Mouse (Mus musculus) layer of hippocampus, postnatal 14 days (tissue): ENCODE results near the gene Cirbp. TPM values are rescaled to one million over a fixed set of nuclear protein-coding genes. Genes with fewer than 3 reads are reported as not detected.

Experiments used
- DNase-seq, 2 experiments: peaks; one replicate each; pipeline ENCODE4 v3.0.0; 2021 to 2022; ENCODE audit warnings: low spot score in 2 of 2, mixed read lengths in 1 of 2
- long read RNA-seq, 2 experiments: library from polyadenylated mRNA; stranded (forward); transcript quantifications; one replicate each; pipeline ENCODE4 v2.0.0; 2021
- total RNA-seq, 2 experiments: library from RNA; stranded (reverse); gene quantifications; 2 replicates each; pipeline ENCODE4 v1.2.3; 2021

Gene Cirbp
- total RNA-seq, result 100 to 1,000 TPM in 1 of 2 experiments, 10 to 100 TPM in 1; 93.5 to 126 TPM
- long read RNA-seq, experiment 1, transcript Cirbp-202 (7 exons, 1,321 nt), result major isoform, 158 of 193 reads
- long read RNA-seq, experiment 1, partial matches to known transcripts, result 21 of 193 reads
- long read RNA-seq, experiment 1, other reads (novel, unspliced or antisense), result 10 of 193 reads
- long read RNA-seq, experiment 2, transcript Cirbp-204 (6 exons, 912 nt), result minor isoform, 6 of 222 reads
- long read RNA-seq, experiment 2, transcript Cirbp-202 (7 exons, 1,321 nt), result major isoform, 158 of 222 reads
- long read RNA-seq, experiment 2, partial matches to known transcripts, result 5 of 222 reads
- long read RNA-seq, experiment 2, other reads (novel, unspliced or antisense), result 51 of 222 reads

DNA sequence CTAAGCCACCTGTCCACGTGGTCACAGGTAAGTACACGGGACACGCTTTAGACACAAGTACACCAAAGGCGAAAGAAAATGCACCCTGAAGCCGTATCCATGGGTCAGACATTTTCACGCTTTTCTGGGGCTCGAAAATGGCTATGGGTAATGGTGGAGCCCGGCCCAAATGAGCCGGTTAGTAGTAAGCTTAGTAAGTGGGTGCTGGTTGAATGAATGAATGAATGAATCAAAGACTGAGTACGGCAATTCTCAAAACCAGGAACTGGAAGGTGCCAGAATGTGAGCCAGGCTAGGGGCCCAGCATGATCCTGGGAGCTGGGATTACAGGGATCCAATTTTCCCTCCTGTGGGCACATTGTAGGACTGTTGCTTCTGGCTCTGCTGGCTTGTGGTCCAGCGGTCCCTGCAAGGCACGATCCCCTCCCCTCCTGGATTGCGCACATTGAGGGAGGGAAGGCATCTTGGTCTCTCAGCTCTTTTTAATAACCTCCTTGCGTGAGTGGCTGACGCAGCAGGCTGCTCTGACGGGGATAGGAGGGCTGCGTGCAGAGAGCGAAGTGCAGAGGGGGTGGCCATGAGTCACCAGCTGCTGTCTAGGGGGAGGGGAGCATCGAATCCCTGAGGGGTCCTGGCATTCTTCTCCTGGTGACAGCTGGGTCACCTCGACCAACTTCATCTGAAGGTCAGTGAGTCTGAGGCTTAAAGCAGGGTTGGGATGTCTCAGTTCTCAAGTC, at the start of gene Cirbp:
Gene Cirbp (plus strand): TSS at position 594 of the 737 bp plus-strand sequence.
- no peak for DNase-seq

DNA sequence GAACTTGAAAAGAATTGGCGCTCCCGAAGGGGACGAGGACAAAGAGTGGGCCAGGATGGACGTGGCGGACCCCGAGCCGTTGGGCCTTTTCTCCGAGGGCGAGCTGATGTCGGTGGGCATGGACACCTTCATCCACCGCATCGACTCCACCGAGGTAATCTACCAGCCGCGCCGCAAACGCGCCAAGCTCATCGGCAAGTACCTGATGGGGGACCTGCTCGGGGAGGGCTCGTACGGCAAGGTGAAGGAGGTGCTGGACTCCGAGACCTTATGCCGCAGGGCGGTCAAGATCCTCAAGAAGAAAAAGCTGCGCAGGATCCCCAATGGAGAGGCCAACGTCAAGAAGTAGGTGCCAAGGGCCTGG, 49.2 kb upstream of the Cirbp start:
- DNase-seq, result no peak

DNA sequence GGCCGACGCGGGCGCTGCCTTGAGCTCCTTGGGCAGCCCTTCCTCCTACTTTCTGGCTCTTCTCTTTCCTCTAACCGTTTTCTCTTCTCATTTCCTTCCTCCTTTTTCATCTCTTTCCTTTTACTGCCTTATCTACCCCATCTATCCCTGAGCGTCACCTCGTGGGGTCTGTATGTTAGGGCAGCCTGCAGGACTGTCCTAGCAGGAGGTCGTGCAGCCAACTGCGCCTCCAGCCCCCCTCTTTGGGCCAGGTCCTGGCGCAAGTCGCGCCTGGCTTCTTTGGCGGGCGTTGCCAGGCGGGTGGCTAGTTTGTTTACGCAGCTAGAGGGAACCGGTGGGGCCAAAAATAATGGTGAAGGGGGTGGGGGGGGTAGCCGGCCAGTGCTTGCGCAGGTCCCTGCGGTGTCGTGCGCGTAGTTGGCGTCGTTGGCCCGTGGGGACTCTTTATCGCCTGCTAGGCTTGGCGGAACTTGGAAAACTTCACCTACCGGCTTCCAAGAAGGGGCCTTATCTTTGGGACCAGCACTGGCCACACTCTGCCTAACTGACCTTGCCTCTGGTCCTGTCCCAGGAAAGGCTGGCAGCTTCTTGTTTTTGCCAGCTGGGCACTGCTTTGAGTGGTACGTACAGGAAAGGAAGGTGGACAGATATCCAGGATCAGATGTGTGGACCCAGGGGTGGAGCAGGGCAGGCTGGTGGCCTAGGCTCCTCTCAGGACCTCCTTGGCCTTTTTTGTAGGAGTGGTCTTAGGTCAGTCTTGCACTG, 48.7 kb upstream of the Cirbp start:
- no peak for DNase-seq

DNA sequence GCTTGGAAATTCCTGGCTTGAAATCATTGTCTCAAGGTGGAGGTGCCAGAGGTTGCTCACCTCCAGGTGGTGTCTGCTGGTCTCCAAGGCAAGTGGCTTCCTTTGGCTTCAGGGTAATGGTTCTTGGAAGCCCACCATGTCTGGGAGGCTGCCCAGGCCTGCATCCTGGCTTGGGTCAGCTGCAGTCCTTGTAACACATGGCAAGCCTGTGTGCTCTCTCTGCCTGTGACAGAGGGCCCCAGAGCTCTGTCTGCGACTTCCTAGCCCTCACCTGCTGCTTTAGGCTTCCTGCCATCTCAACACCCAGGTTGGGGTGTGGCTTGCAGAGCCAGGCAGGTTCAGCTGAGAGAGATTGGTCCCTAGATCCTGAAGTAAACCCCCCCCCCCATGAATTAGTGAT, 48.0 kb upstream of the Cirbp start:
- DNase-seq, result no peak

DNA sequence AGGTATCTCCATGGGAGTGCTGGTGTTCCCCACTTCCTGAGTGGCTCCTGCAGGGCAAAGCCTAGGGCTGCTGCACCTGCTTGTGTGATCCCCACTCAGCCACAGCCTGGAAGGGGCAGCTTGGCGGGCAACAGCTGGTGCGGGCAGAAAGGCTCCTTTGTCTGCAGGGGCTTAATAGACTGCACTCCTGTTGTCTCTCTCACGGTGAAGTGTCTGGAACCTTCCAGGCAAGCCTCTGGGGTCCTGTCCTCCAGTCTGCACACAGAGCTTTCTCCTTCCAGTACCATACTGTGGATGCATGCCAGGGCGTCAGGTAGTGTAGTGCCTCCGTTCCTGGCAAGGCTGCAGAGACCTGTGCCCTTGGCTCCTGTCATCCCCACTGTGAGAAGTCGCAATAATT, 47.2 kb upstream of the Cirbp start:
- DNase-seq, result no peak

DNA sequence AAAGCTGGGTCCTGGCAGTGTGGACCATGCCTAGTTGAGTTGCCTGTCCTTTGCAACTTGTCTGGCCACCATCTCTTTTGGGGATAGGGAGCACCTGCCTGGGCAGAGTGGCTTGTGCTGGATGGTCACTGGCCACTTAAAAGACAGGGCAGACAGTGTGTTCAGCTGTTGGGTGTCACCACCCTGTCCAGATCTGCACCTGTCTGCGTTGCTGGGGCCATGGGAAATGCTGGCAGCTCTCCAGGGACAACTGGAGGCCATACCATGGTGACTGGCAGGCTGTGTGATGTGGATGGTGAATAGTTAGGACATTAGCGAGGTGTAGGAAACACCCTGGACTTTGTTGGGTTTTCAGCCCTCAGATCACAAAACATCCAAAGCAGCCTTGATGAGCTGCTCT, 45.6 kb upstream of the Cirbp start:
- no peak for DNase-seq

DNA sequence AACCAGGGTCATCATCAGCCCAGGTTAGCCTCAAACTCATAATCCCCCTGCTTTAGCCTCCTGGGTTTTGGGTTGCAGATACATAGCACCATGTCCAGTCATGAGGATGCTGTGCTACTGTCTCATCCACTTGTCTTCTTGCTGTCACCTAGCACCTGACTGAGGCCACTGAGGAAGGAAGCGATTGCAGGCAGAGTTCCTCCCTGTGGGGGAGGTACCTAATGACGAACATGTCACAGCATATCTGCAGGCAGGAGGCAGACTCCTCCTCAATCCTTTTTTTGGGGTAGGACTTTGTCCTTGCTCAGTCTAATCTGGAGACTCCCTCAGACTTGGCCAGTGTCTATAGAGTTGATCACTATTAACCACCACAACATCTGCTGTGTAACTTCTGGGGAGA, 44.1 kb upstream of the Cirbp start:
- no peak for DNase-seq

DNA sequence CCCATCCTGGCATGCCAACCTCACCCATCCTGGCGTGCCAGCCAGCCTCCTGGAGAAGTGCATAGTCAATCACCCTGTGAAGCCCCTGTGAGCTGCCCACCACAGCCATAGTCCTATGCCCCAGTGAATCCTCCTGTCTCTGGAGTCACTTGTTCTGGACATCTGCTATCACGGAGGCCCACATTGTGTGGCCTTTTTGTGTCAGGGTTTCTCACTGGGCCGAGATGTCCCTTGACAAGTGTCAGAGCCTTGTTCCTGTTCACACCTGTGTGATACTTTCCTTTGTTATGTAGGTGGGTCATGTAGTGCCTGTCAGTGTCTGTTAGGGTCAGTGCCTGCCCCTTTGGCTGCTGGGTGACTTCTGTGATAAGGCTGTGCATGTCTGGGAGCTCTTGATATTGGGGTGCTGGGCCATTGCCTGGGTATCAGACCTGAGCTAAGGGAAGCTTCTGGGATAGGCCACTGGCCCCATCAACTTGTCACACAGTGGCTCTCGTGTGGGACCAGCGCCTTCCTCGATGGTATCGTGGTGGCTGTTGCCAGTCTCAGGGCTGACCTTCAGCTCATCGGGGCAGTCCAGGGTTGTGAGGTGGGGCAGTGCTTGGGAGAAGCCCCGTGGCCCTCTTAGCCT, 41.7 kb upstream of the Cirbp start:
- no peak for DNase-seq

DNA sequence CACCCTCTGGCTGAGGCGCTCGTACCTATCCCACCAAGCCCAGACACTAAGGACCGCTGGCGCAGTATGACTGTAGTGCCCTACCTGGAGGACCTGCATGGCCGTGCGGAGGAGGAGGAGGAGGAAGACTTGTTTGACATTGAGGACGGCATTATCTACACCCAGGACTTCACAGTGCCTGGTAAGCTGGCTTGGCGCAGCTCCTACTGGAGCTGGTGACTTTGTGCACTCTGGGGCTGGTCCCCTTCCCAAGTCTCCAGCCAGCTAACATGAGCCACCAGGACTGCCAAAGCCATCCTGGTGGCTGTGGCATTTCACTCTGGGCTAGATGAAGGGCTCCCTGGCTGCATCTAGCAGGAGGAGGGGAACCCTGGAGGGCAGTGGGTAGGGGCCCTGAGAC, 37.9 kb upstream of the Cirbp start:
- DNase-seq, result no peak

DNA sequence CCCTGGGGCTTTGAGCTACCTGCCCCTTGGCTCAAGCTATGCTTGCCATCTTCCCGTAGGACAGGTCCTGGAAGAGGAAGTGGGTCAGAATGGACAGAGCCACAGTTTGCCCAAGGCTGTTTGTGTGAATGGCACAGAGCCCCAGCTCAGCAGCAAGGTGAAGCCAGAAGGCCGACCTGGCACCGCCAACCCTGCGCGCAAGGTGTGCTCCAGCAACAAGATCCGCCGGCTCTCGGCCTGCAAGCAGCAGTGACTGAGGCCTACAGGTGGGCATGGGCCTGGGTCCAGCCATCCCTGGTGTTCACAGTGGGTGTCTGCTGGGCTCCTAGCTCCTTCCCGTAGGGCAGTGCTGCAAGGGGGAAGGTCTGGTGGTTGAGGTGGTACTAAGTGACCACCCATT, 35.9 kb upstream of the Cirbp start:
- no peak for DNase-seq

DNA sequence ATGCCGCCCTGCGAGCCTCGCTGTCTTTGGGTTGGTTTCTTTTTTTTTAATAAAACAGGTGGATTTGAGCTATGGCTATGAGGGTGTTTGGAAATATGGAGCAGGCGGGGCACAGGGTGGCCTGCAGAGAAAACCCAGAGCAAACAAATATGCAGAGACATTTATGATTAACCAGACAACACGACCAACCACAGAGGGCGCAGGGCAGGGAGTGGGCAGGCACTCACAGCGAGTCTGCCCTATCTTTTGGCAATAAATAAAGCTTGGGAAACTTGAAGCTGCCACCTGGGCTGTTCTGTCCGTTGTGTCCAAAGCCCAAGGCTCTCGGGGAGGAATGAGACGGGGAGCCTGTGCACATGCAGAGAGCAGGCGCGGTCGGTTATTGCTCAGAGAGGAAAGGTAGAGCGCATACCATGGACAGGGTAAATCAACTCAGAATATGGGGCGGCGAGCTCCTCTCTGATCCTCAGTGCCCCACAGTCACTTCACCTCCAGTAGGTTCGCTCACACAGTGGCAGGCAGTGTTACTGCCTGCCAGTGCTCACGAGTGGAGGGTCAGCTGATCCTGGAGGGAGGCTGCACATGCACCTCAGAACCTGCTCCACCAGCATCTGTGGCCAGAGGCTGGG, 35.3 kb upstream of the Cirbp start:
- DNase-seq, result no peak

DNA sequence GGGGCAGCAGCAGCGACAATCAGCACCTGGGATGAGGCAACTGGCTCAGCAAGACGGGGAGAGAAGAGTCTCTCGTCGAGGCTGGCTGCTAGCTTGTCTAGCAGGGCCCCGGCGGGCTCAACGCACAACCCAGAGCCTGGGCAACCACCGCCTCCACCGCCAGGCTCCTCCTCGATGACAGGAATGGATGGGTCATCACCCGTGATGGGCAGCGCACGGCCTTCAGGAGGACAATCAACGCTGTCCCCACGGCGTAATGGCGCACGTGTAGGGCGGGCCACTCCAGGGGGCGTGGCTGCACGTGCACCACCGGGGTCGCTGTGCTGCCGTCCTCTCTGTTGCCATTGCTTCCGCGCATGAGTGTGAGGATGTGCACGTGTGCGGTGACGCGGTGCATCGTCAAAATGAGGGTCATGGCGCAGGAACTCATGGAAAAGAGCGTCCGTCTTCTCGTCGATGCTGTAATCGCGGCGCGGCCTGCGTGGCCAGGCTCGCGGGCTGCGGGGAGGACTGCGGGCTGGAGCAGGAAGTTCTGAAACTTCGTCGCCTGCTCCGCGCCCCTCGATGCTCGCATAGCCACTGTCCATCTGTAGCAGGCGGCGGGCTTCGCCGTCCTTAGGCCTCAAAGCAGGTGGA, 34.4 kb upstream of the Cirbp start:
- DNase-seq, result peak; percentile 51 to 63

DNA sequence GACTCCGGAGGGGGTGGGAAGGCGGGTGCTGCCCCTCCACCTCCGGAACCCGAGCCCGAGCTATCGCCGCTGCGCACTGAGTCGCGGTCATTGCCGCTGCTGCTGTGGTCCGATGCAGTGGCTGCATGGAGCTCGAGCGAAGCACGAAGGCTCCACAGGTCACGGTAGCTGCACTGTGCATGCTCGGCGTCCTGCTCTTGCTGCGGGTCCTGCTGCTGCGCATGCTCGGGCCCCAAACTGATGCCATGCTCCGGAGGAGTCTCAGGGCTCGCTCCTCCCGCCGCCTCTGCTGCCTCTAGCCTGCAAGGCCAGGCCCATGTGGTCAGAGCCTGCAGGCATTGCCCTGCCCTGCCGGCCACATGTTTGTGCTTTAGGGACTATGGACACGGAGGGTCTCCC, 33.8 kb upstream of the Cirbp start:
- DNase-seq, result peak in 1 of 2 experiments; percentile 47

DNA sequence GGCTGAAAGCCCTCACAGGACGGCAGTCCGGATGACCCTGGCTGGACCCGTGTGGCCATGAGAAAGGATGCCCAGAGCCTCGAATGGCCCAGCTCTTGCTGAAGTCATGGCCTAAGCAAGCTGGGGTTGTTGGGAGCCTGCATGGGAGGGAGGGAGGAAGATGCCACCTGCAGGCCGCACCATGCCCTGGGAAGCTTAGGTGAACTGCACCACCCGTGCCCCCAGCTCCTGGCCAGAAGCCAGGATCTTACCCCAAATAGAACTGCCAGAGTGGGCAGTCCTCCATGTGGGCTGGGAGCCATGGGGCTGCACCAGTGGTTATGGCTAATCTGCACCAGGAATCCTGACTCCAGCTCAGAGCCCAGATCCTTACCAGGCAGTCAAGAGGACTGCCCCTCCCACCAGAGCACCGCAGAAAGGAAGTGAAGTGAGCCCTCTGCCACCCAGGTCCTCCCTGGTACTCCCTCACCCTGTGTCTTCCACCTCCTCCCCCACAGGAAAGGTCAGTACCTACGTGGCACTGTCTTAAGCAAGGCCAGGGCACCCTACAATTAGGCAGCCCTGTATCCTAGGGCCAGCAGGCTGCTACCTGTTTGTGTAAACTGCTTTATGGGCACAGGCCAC, 32.4 kb upstream of the Cirbp start:
- no peak for DNase-seq

DNA sequence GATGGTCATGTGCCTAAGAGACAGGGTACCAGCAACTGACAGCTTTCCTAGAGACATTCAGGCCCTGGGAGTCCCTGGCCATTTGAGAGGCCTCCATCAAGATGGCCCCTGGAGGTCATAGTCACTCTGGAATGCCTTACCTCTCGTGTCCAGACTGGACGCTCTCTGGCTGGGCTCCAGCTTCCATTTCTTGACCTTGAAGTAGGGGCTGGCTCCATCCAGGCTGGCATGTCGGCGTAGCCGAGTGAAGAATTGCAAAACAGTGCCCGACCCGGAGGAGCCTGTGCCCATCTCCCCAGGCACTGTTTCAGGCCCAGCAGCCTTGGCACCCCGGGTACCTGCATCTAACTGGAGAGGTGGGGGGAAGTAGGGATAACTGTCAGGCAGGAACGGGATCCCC, 31.4 kb upstream of the Cirbp start:
- no peak for DNase-seq

DNA sequence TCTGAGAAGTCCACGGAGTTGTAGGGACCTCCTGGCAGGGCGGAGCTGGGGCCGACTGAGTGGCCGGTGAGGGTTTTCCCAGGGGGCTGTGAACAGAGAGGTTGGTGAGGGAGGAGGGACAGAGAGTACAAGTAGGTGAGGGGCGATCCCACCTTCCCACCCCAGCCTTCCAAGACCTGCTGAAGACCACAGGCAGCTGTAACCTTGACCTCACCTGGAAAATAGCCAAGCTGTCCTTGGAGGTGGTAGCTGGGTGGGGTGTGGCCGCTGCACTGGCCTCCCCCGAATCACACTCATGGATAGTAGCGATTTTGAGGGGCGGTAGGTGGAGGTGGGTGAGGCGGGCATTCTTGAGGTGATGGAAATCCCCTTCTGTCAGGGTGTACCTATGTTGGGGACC, 30.6 kb upstream of the Cirbp start:
- DNase-seq, result no peak

DNA sequence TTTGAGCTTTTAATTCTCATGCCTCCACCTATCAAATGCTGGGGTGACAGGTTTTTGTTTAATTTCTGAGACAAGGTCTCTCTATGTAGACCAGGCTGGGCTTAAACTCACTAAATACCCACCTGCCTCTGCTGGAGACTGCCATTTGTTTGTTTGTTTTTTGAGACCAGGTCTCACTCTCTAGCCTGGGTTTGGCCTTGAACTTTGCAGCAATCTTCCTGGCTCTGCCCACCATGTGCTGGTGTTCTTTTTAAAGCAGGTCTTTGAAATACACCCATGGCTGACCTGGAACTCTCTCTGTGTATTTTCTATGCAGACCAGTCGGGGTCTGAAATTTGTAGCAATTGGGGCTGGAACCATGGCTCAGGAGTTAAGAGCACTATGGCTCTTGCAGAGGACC, 30.1 kb upstream of the Cirbp start:
- DNase-seq, result no peak

DNA sequence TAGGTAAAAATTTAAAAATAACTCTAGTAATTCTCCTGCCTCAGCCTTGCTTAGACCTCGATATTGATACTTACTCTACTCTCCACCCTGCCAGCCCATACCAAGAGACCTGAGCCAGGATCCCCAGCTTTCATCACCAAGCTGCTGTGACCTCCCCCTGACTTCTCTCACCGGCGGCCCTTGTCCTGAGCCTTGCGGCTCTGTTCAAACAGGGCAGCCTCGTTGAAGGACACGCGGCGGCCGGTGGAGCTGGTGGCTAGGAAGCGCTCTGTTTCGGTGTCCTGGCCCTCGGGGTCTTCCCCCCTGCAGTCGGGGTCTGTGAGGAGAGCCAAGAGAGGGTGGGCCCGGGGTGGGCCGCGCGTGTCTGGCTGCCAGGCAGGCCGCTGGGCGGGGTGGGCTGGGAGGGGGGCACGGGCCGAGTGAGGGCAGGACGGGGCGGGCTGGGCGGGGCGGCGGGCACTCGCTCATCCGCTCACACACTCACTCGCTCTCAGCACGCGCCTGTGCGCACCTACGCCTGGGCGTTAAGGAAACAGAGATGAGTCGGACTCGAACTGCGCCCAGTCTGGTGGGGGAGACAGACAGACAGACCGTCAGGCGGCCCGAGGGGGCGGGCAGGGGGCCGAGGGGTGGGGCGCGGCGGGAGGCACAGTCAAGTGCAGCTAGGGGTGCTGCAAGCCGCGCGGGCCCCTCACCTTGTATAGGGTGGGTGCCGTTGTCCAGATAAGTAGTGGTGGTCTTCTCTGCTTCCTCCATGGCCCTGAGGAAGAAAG, 29.4 kb upstream of the Cirbp start:
- no peak for DNase-seq

DNA sequence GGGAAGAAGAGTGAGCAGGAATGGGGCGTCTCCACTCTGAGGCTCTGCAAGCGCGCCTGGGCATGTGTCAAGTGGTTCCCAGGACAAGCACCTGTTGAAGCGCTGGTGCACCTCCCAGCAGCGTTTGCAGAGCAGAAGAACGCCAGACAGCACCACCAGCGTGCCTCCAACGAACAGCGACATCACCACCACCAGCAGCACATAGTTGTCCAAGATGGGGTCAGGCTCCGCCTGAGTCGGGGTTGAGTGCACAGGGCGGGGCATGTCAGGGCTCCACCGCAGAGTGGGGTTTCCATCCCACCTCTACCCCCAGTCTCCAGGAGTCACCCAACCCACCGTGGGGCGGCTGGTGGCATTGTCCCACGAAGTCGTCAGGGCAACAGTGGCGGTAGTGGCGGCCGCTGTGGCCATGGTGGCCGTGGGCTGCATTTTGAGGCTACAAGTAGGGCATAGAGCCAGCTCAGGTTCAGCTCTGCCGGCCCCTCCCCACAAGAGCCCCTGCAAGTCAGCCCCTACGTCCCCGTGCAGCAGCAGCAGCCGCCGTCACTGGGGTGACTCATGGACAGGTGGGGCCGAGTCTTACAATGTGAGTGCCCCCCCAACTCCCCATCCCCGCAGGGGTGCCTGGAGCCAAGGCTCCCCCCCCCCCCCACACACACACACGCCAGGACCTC, 28.7 kb upstream of the Cirbp start:
- DNase-seq, result peak in 1 of 2 experiments; percentile 46
